Mouse (Mus musculus): ENCODE measurements around the gene Opn1mw. TPM values are rescaled to one million over a fixed set of nuclear protein-coding genes. Genes with fewer than 3 reads are reported as not detected.

The Opn1mw gene
- polyA plus RNA-seq, 1 experiment from 2014 or later: not detected

DNA sequence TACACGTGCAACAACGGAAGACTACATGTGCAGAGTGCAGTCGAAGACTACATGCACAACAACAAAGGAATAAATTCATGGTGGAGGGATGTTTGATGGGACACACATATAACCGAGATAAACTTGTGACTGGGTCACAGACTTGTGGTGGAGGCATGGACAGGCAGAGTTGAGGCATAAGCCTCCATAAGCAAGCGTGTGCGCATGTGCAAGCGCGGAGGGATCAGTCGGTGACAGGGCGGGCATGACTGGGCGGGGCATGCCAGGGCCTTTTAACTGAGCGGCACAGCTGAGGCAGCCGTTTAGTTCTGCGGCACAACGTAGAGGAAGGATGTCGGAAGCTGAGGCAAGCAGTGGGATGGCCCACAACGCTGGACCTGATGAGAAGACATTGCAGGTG lies 49.7 kb downstream of the Opn1mw start, which contains the start of gene Tktl1:
Gene Tktl1, plus strand, starts transcription at position 301 of the 400 bp plus-strand sequence.
- no peaks in the 10 kb centered on the region for H3K4me1 ChIP-seq
- WGBS: 90% methylated on average over 17 of the region's 17 CpGs
- no peaks in the 10 kb centered on the region for H3K9me3 ChIP-seq (replicated peaks)
- peaks cover 6% of the 10 kb centered on the region; the same call in 1 of the 2 replicates for H3K27me3 ChIP-seq (ENCODE audit: low read depth, poor library complexity, severe bottlenecking)
- no peak for DNase-seq (ENCODE audit: low spot score)
- no peak within 1 kb of the TSS for H3K4me3 ChIP-seq
- H3K27ac ChIP-seq: no peak within 1 kb of the TSS
- H3K36me3 ChIP-seq: no peaks in the 10 kb centered on the region

Other genes with a start within 250 kb of the Opn1mw start
- gene Avpr2, start 235.4 kb upstream of the Opn1mw start, polyA plus RNA-seq (2016; fragmentation: Nextera tagmentation; extraction: Ambion mirVana): 0.10 TPM in 2 replicates
- 0.63 and 1.7 TPM in 2 replicates for gene L1cam, start 231.4 kb upstream of the Opn1mw start, polyA plus RNA-seq (2016; fragmentation: Nextera tagmentation; extraction: Ambion mirVana)
- 1.7 and 2.4 TPM in 2 replicates for gene Arhgap4, start 205.6 kb upstream of the Opn1mw start, polyA plus RNA-seq (2016; fragmentation: Nextera tagmentation; extraction: Ambion mirVana)
- 180 and 205 TPM in 2 replicates for gene Naa10, start 205.5 kb upstream of the Opn1mw start, polyA plus RNA-seq (2016; fragmentation: Nextera tagmentation; extraction: Ambion mirVana)
- 11.2 and 13.7 TPM in 2 replicates for gene Renbp, start 196.6 kb upstream of the Opn1mw start, polyA plus RNA-seq (2016; fragmentation: Nextera tagmentation; extraction: Ambion mirVana)
- gene Hcfc1, start 161.1 kb upstream of the Opn1mw start, polyA plus RNA-seq (2016; fragmentation: Nextera tagmentation; extraction: Ambion mirVana): 87.7 and 88.4 TPM in 2 replicates
- gene Irak1, start 103.5 kb upstream of the Opn1mw start, polyA plus RNA-seq (2016; fragmentation: Nextera tagmentation; extraction: Ambion mirVana): 65.0 and 66.6 TPM in 2 replicates
- 13.8 and 14.0 TPM in 2 replicates for gene Mecp2, start 7.9 kb downstream of the Opn1mw start, polyA plus RNA-seq (2016; fragmentation: Nextera tagmentation; extraction: Ambion mirVana)
- gene Tex28, start 40.4 kb downstream of the Opn1mw start, polyA plus RNA-seq (2016; fragmentation: Nextera tagmentation; extraction: Ambion mirVana): not detected in 2 replicates
- gene Tktl1, start 49.8 kb downstream of the Opn1mw start, polyA plus RNA-seq (2016; fragmentation: Nextera tagmentation; extraction: Ambion mirVana): 0.05 and 0.06 TPM in 2 replicates
- gene Flna, start 122.4 kb downstream of the Opn1mw start, polyA plus RNA-seq (2016; fragmentation: Nextera tagmentation; extraction: Ambion mirVana): 273 and 333 TPM in 2 replicates
- gene Emd, start 127.2 kb downstream of the Opn1mw start, polyA plus RNA-seq (2016; fragmentation: Nextera tagmentation; extraction: Ambion mirVana): 25.2 and 29.8 TPM in 2 replicates
- gene Rpl10, start 143.3 kb downstream of the Opn1mw start, polyA plus RNA-seq (2016; fragmentation: Nextera tagmentation; extraction: Ambion mirVana): 862 and 901 TPM in 2 replicates
- 69.0 and 80.5 TPM in 2 replicates for gene Taz, start 154.4 kb downstream of the Opn1mw start, polyA plus RNA-seq (2016; fragmentation: Nextera tagmentation; extraction: Ambion mirVana)
- 3.4 and 5.0 TPM in 2 replicates for gene Dnase1l1, start 154.9 kb downstream of the Opn1mw start, polyA plus RNA-seq (2016; fragmentation: Nextera tagmentation; extraction: Ambion mirVana)
- gene Atp6ap1, start 169.6 kb downstream of the Opn1mw start, polyA plus RNA-seq (2016; fragmentation: Nextera tagmentation; extraction: Ambion mirVana): 80.1 and 90.7 TPM in 2 replicates
- 154 and 206 TPM in 2 replicates for gene Gdi1, start 177.5 kb downstream of the Opn1mw start, polyA plus RNA-seq (2016; fragmentation: Nextera tagmentation; extraction: Ambion mirVana)
- 55.3 and 62.7 TPM in 2 replicates for gene Fam50a, start 185.6 kb downstream of the Opn1mw start, polyA plus RNA-seq (2016; fragmentation: Nextera tagmentation; extraction: Ambion mirVana)
- 14.4 and 17.1 TPM in 2 replicates for gene Plxna3, start 201.6 kb downstream of the Opn1mw start, polyA plus RNA-seq (2016; fragmentation: Nextera tagmentation; extraction: Ambion mirVana)
- 113 and 125 TPM in 2 replicates for gene Lage3, start 226.2 kb downstream of the Opn1mw start, polyA plus RNA-seq (2016; fragmentation: Nextera tagmentation; extraction: Ambion mirVana)
- 57.7 and 59.8 TPM in 2 replicates for gene Ubl4a, start 245.8 kb downstream of the Opn1mw start, polyA plus RNA-seq (2016; fragmentation: Nextera tagmentation; extraction: Ambion mirVana)
- gene Slc10a3, start 245.9 kb downstream of the Opn1mw start, polyA plus RNA-seq (2016; fragmentation: Nextera tagmentation; extraction: Ambion mirVana): 12.2 and 13.2 TPM in 2 replicates